Mouse (Mus musculus) thymus, adult 18-20 months (tissue): Measurements from ENCODE around the gene Gm28490.
"Not testable (repeated sequence)": the region's sequence is repeated elsewhere in the genome, so short reads cannot be mapped to it uniquely, and the experiment has no call there.

Experiments
- DNase-seq, 2 experiments: peaks; one replicate each; pipeline ENCODE4 v3.0.0; 2022; ENCODE audit warnings: mixed read lengths in 2 of 2

The Gm28490 gene

DNA sequence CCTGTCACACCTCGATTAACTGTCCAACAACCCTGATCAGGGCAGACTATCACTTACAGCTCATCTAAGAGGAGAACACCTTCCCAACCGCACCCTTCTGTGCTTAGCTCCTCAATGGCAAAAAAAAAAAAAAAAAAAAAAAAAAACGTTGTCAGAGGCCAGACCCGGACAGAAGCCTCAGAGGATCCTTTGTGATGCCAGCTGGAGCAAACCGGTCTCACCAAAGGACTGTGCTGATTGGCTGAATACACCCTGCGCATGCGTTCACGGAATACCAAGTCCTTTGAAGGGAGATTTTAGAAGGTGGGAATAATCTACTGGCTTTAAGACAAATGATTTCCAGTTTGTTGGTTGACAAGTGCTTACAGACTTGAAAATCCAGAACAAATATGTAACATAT is at the start of gene Gm28490:
Gm28490 (minus strand) TSS at position 101 of the 400 bp plus-strand sequence.
- DNase-seq, result not testable (repeated sequence)
